Mouse (Mus musculus) bone marrow macrophage, adult 2 months (primary cell): ENCODE data around the gene Spata32.

Experiments
- CTCF ChIP-seq: IDR thresholded peaks from 2 replicates; pipeline ENCODE4 v1.5.1; 2012; ENCODE audit warnings: low read depth, mild to moderate bottlenecking, low read length, moderate library complexity
- POLR2A ChIP-seq: IDR thresholded peaks from 2 replicates; pipeline ENCODE4 v1.6.1; 2012; ENCODE audit warnings: mild to moderate bottlenecking, low read depth, low read length, borderline replicate concordance

- TF ChIP-seq POLR2A (no peak), CTCF (no peak)
These were observed 12.0 kb downstream of the Spata32 start for GRCm38 (mm10) chr11:103206203-103206602.
